Mouse (Mus musculus): Measurements from ENCODE around the gene Tas2r119. TPM values are rescaled to one million over a fixed set of nuclear protein-coding genes. Genes with fewer than 3 reads are reported as not detected.

Gene Tas2r119
- polyA plus RNA-seq, 1 experiment from 2014 or later = not detected

DNA sequence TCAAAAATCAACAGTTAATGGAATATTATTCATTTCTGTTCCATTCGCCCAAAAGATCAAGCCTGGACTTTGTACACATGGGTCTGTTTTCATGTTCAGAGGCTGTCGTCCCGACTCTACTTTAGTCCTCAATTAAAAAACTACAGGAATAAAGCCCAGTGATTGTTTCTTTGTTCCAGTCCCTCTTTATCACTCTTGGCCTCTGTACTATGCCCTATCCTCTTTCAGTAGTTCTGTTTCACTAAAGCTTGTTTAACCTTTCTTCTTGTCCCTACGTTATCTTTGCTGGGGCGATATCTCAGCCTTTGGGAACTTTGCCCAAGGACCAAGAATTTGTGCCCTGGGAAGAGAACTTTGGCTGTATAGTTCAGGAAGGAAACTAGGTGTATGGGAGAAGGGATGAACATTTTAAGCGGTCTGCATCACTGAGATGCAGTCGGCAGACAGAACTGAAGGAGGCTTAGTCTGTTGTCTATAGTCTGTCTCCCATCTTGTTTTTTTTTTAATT lies 49.9 kb downstream of the Tas2r119 start:
- Histone ChIP-seq H3K27me3 (no peaks in the 10 kb centered on the region), H3K4me1 (no peaks in the 10 kb centered on the region), H3K36me3 (no peaks in the 10 kb centered on the region), H3K27ac (no peak overlapping the region), H3K9me3 (no peaks in the 10 kb centered on the region), H3K4me3 (no peak overlapping the region), H3K4me2 (replicated peaks) (no peak overlapping the region), H3K9ac (no peak overlapping the region)
- no peak for ATAC-seq (ENCODE audit: insufficient number of reproducible peaks, insufficient read depth, low FRiP score, low TSS enrichment)
- WGBS = 90% methylated on average over 7 of the region's 7 CpGs

Other genes with a start within 250 kb of the Tas2r119 start
- 26.2 and 28.3 TPM in 2 replicates for gene Sema5a, start 67.5 kb downstream of the Tas2r119 start, polyA plus RNA-seq (2016; fragmentation: Nextera tagmentation; extraction: Ambion mirVana)